In genomic region chr5:149079758-149080150, GRCm38 (mm10) we compare ENCODE assay signal across 12 mouse cellular contexts.
DNase-seq lines count a peak whose midpoint lies in the region; ATAC-seq lines count a peak whose summit lies in the region.
"Had no signal": no experiment of that assay in that cellular context is flagged by ENCODE, and none has a peak within 500 bp of the region (broad histone marks: within the 10 kb centered on the region; RNA-seq: fewer than 3 reads in every experiment).

No protein-coding gene starts in this region.

- H3K4me3 ChIP-seq in heart, embryonic 16.5 days (ENCODE audit: low read length): no peak overlapping the region
- no peak overlapping the region for H3K4me3 ChIP-seq in liver, embryonic 12.5 days
- H3K4me3 ChIP-seq: myocyte had no signal

- intact Hi-C loops in left cerebral cortex, postnatal 10 days (cut with DNase I): no loop called here

- no peak for DNase-seq in heart, adult 9 months (ENCODE audit: low spot score in 2 of 2)
- DNase-seq in 3134 (ENCODE audit: extremely low read depth, insufficient read length, low spot score): peak; percentile 59
- peak; percentile 43 for DNase-seq in MN1 (ENCODE audit: low spot score)
- DNase-seq in left cerebral cortex, postnatal 10 days (ENCODE audit: extremely low spot score in 1 of 2, low spot score in 2 of 2): no peak
- DNase-seq in c-Kit-positive CD71-positive TER-119-positive erythroid progenitor cells, embryonic 14.5 days (ENCODE audit: low spot score): no peak
- no peak for DNase-seq in urinary bladder, postnatal 10 days (ENCODE audit: low spot score)
- DNase-seq: adrenal gland, postnatal 10 days; kidney, adult 9 months had no signal

- H3K36me3 ChIP-seq in heart, embryonic 16.5 days (ENCODE audit: control insufficient read depth, insufficient read depth): no peaks in the 10 kb centered on the region
- H3K36me3 ChIP-seq in liver, embryonic 12.5 days: no peaks in the 10 kb centered on the region
- H3K36me3 ChIP-seq: G1E had no signal

- peaks cover 14% of the 10 kb centered on the region for H3K4me1 ChIP-seq in heart, embryonic 16.5 days (ENCODE audit: control insufficient read depth, insufficient read depth, low read length)
- peaks cover 15% of the 10 kb centered on the region for H3K4me1 ChIP-seq in liver, embryonic 12.5 days

- WGBS in heart, embryonic 16.5 days: 58% methylated on average over 7 of the region's 7 CpGs
- WGBS in liver, embryonic 12.5 days (ENCODE audit: insufficient replicate concordance): 26% methylated on average over 7 of the region's 7 CpGs

- peak overlapping the region; percentile 52; the same call in 1 of the 2 replicates for H3K4me2 ChIP-seq in heart, embryonic 16.5 days (ENCODE audit: low read depth, low read length)
- H3K4me2 ChIP-seq in liver, embryonic 12.5 days: peak overlapping the region; percentile 42

- 0 out of 2 replicates have a peak, but pooled peaks cover 3% of the 10 kb centered on the region for H3K9me3 ChIP-seq in heart, embryonic 16.5 days (replicated peaks; ENCODE audit: control insufficient read depth, low read length)
- 0 out of 2 replicates have a peak, but pooled peaks cover 3% of the 10 kb centered on the region for H3K9me3 ChIP-seq in liver, embryonic 12.5 days (replicated peaks)

- H3K27ac ChIP-seq in heart, embryonic 16.5 days (ENCODE audit: low read length): no peak overlapping the region
- H3K27ac ChIP-seq in liver, embryonic 12.5 days: no peak overlapping the region

- H3K27me3 ChIP-seq in heart, embryonic 16.5 days (ENCODE audit: control insufficient read depth, insufficient read depth, low read length): no peaks in the 10 kb centered on the region
- H3K27me3 ChIP-seq in liver, embryonic 12.5 days (replicated peaks): peaks cover 18% of the 10 kb centered on the region; the same call in 1 of the 2 replicates

- H3K9ac ChIP-seq in heart, embryonic 16.5 days (ENCODE audit: low read length): no peak overlapping the region; the same call in 1 of the 2 replicates
- H3K9ac ChIP-seq in liver, embryonic 12.5 days: no peak overlapping the region

- no peak for ATAC-seq in heart, embryonic 16.5 days (replicated peaks; ENCODE audit: extremely low read depth, insufficient read depth, low FRiP score)
- no peak for ATAC-seq in liver, embryonic 12.5 days

Comparison
In these comparisons a context has a peak if more than half of its experiments do, and no peak if none do; other contexts are left out.
1. DNase-seq: peak in 3134 (single experiment) and MN1 (single experiment); none in heart, adult 9 months (0 of 2), left cerebral cortex, postnatal 10 days (0 of 2), c-Kit-positive CD71-positive TER-119-positive erythroid progenitor cells, embryonic 14.5 days (single experiment) and urinary bladder, postnatal 10 days (single experiment).